Mouse (Mus musculus) CH12.LX (cell line): ENCODE data around the gene 9130019O22Rik.

Source experiments
- CTCF ChIP-seq, 2 experiments: IDR thresholded peaks in 1 of 2; conservative IDR thresholded peaks in 1 of 2; 2 replicates each; pipeline ENCODE4 v1.5.1; 2011 to 2012; ENCODE audit warnings: low read depth in 2 of 2, low read length in 2 of 2, improper control_type of control experiment in 1 of 2, inconsistent platforms in 1 of 2, mild to moderate bottlenecking in 1 of 2, moderate library complexity in 1 of 2
- POLR2A ChIP-seq: IDR thresholded peaks from 2 replicates; pipeline ENCODE4 v1.6.1; 2011; ENCODE audit warnings: low read depth, mild to moderate bottlenecking, improper control_type of control experiment, low read length

- TF ChIP-seq CTCF (conservative IDR thresholded peaks at IDR 0.05 in 1 of 2, IDR thresholded peaks at IDR 0.05 in 1 of 2; ENCODE audit: low read depth in 2 of 2, low read length in 2 of 2) = no peak
- TF ChIP-seq POLR2A = no peak
These were observed 35.3 kb upstream of the 9130019O22Rik start for GRCm38 (mm10) chr7:127422247-127422646.
